Mouse (Mus musculus) midbrain, embryonic 13.5 days (tissue): ENCODE data around the gene Crmp1. TPM values are rescaled to one million over a fixed set of nuclear protein-coding genes. Genes with fewer than 3 reads are reported as not detected.

Experiments used
- ATAC-seq: fragments of 200-750 bp; cut with Nextera tagmentation; 2 replicates; pipeline ENCODE4 v1.8.0; 2017; ENCODE audit warnings: mild to moderate bottlenecking, moderate TSS enrichment, moderate library complexity
- H3K27ac ChIP-seq: fragments of 300-500 bp; sonication (generic); 2 replicates; pipeline ENCODE4 v1.5.1; 2015; ENCODE audit warnings: inconsistent platforms, mild to moderate bottlenecking, moderate library complexity
- H3K27me3 ChIP-seq: fragments of 300-500 bp; sonication (generic); 2 replicates; pipeline ENCODE4 v1.6.1; 2015; ENCODE audit warnings: mild to moderate bottlenecking, inconsistent platforms
- H3K36me3 ChIP-seq: fragments of 300-500 bp; sonication (generic); 2 replicates; pipeline ENCODE4 v1.6.1; 2015; ENCODE audit warnings: mild to moderate bottlenecking, inconsistent platforms
- H3K4me1 ChIP-seq: fragments of 300-500 bp; sonication (generic); replicated peaks from 2 replicates; pipeline ENCODE4 v1.6.1; 2015; ENCODE audit warnings: inconsistent platforms
- H3K4me2 ChIP-seq: fragments of 300-500 bp; sonication (generic); replicated peaks from 2 replicates; pipeline ENCODE4 v1.6.1; 2015; ENCODE audit warnings: moderate library complexity, mild to moderate bottlenecking, inconsistent platforms
- H3K4me3 ChIP-seq: fragments of 300-500 bp; sonication (generic); replicated peaks from 2 replicates; pipeline ENCODE4 v1.5.1; 2015; ENCODE audit warnings: mild to moderate bottlenecking, inconsistent platforms
- H3K9ac ChIP-seq: fragments of 300-500 bp; sonication (generic); replicated peaks from 2 replicates; pipeline ENCODE4 v1.6.1; 2015; ENCODE audit warnings: mild to moderate bottlenecking, inconsistent platforms
- H3K9me3 ChIP-seq: fragments of 300-500 bp; sonication (generic); 2 replicates; pipeline ENCODE4 v1.6.1; 2016; ENCODE audit warnings: mild to moderate bottlenecking, inconsistent platforms
- WGBS: fragments of 180-500 bp; shearing (Covaris S2); methylation state at CpG from one replicate; pipeline ENCODE4 v1.1.7; 2015; 5-methylcytosine and 5-hydroxymethylcytosine counted together
- polyA plus RNA-seq: library from polyadenylated mRNA; unstranded; fragments of >200 nt; fragmentation: Nextera tagmentation; extraction: Ambion mirVana; gene quantifications from 2 replicates; pipeline ENCODE4 v1.2.1, GENCODE M21; 2015

Crmp1 gene
- polyA plus RNA-seq, 1 experiment from 2014 or later, result 711 TPM

DNA sequence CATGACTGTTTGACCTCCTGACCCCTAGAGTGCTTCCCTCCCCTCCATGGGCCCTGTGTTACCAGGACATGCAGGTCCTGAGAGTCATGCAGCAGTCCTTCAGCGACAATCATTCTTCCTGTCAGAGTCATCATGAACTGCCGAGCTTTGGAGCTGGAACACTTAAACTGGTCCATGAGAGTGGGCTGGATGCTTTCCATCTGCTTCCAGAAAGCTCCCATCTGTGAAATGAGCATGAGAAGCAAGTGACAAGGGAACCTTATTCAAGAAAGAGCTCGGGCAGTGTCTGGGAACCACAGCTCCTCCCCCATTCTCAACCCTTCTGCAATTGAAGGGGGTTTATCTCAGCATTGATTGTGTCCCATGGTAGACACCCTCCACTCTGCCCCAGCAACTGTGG, 78.4 kb downstream of the Crmp1 start:
- Histone ChIP-seq H3K27me3 (no peaks in the 10 kb centered on the region), H3K9me3 (peaks cover 5% of the 10 kb centered on the region; the same call in 1 of the 2 replicates), H3K36me3 (peaks cover 66% of the 10 kb centered on the region), H3K4me1 (no peaks in the 10 kb centered on the region), H3K4me3 (no peak overlapping the region), H3K27ac (no peak overlapping the region), H3K9ac (no peak overlapping the region), H3K4me2 (no peak overlapping the region)
- no peak for ATAC-seq
- WGBS, result 88% methylated on average over 3 of the region's 3 CpGs

- H3K9ac ChIP-seq, result no peak overlapping the region
- no peak overlapping the region for H3K4me2 ChIP-seq
- ATAC-seq, result no peak
- peaks cover 66% of the 10 kb centered on the region for H3K36me3 ChIP-seq
- peaks cover 1% of the 10 kb centered on the region; the same call in 1 of the 2 replicates for H3K9me3 ChIP-seq
- 95% methylated on average over 4 of the region's 4 CpGs for WGBS
- no peaks in the 10 kb centered on the region for H3K4me1 ChIP-seq
- H3K4me3 ChIP-seq, result no peak overlapping the region
- H3K27ac ChIP-seq, result no peak overlapping the region
- no peaks in the 10 kb centered on the region for H3K27me3 ChIP-seq
Observed at GRCm38 (mm10) chr5:37320761-37321160, 79.0 kb downstream of the Crmp1 start.

DNA sequence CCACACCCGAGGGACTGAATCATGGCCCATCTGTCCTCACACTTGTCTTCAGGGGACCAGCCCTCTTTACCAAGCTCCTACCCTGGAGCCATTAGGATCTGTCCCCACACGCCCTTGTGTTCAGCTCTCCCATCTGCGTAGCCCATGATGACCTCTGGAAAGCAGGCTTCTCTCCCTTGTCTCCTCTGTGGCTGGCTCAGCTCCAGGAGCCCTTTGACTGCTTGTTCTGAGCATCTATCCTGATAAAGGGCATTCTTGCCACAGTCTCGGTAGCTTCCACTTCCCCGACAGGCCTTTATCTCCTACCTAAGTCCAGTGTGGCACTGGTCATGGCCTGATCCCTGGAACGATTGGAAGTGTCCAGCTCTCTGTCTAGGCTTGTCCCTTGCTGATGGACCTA, 84.9 kb downstream of the Crmp1 start:
- Histone ChIP-seq H3K27ac (no peak overlapping the region), H3K36me3 (peaks cover 41% of the 10 kb centered on the region)
- ATAC-seq, result no peak

DNA sequence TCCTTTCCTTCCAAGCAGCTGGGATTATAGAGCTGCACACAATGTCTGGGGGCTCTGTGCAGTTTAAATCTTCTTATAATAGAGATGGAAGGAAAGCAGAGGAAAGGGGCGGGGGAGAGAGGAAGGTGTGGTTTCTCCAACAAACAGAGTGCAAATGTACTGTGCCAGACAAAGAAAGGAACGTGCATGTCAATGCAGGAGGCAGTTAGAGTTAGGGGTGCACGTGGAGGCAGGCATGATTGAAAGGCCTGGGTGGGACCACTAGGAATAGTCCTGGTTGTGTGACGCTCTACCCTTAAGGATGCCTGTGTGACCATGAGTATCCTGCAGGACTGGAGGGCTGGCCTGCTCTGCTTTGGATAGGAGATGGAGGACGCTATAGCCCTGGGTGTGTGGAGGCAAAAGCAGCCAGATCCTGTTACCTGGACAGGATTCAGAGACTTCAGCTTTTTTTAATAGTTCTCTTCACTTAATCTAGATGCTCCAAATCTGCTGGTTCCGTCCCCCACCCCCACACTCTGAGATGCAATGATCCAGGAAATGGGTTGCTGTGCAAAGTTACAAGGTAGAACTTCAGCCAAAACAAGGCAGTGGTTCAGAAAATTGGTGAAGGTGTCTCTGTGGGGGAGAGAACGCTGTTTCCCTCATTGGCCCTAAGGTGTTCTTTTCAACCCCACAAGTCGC, 88.9 kb downstream of the Crmp1 start:
- ATAC-seq, result no peak
- no peak overlapping the region for H3K4me3 ChIP-seq
- WGBS, result 85% methylated on average over 8 of the region's 8 CpGs
- no peaks in the 10 kb centered on the region for H3K27me3 ChIP-seq
- peaks cover 17% of the 10 kb centered on the region; the same call in 1 of the 2 replicates for H3K36me3 ChIP-seq
- H3K9me3 ChIP-seq, result no peaks in the 10 kb centered on the region
- H3K4me1 ChIP-seq, result 0 out of 2 replicates have a peak, but pooled peaks cover under 1% of the 10 kb centered on the region
- no peak overlapping the region for H3K27ac ChIP-seq
- no peak overlapping the region for H3K4me2 ChIP-seq
- H3K9ac ChIP-seq, result no peak overlapping the region

More for the DNA sequence above, 84.9 kb downstream of the Crmp1 start:
- 92% methylated on average over 6 of the region's 6 CpGs for whole genome bisulfite sequencing
- Histone ChIP-seq H3K4me2 (no peak overlapping the region), H3K9me3 (no peaks in the 10 kb centered on the region), H3K4me1 (no peaks in the 10 kb centered on the region), H3K27me3 (no peaks in the 10 kb centered on the region), H3K4me3 (no peak overlapping the region), H3K9ac (no peak overlapping the region)

- H3K27me3 ChIP-seq, result no peaks in the 10 kb centered on the region
- ATAC-seq, result no peak
- H3K27ac ChIP-seq, result no peak overlapping the region
- H3K9ac ChIP-seq, result no peak overlapping the region
- H3K4me3 ChIP-seq, result no peak overlapping the region
- H3K9me3 ChIP-seq, result no peaks in the 10 kb centered on the region
- 92% methylated on average over 2 of the region's 2 CpGs for whole genome bisulfite sequencing
- H3K36me3 ChIP-seq, result peaks cover 12% of the 10 kb centered on the region; the same call in 1 of the 2 replicates
- H3K4me1 ChIP-seq, result peaks cover 6% of the 10 kb centered on the region
- no peak overlapping the region for H3K4me2 ChIP-seq
Observed at GRCm38 (mm10) chr5:37331133-37331505, 89.4 kb downstream of the Crmp1 start.

- ATAC-seq, result no peak
- Histone ChIP-seq H3K9me3 (no peaks in the 10 kb centered on the region), H3K4me1 (peaks cover 16% of the 10 kb centered on the region), H3K27me3 (no peaks in the 10 kb centered on the region), H3K4me3 (no peak overlapping the region), H3K4me2 (no peak overlapping the region), H3K36me3 (peaks cover 4% of the 10 kb centered on the region; the same call in 1 of the 2 replicates), H3K27ac (no peak overlapping the region), H3K9ac (no peak overlapping the region)
- 84% methylated on average over 4 of the region's 4 CpGs for WGBS
Observed at GRCm38 (mm10) chr5:37332066-37332465, 90.3 kb downstream of the Crmp1 start.

- no peaks in the 10 kb centered on the region; the same call in 1 of the 2 replicates for H3K36me3 ChIP-seq
- H3K9me3 ChIP-seq, result no peaks in the 10 kb centered on the region
- WGBS, result 80% methylated on average over 3 of the region's 3 CpGs
- no peak overlapping the region for H3K4me2 ChIP-seq
- H3K27me3 ChIP-seq, result peaks cover 10% of the 10 kb centered on the region; the same call in 1 of the 2 replicates
- H3K4me3 ChIP-seq, result no peak overlapping the region
- peaks cover 39% of the 10 kb centered on the region for H3K4me1 ChIP-seq
- no peak overlapping the region for H3K9ac ChIP-seq
- no peak overlapping the region for H3K27ac ChIP-seq
- no peak for ATAC-seq
Observed at GRCm38 (mm10) chr5:37335061-37335460, 93.3 kb downstream of the Crmp1 start.

DNA sequence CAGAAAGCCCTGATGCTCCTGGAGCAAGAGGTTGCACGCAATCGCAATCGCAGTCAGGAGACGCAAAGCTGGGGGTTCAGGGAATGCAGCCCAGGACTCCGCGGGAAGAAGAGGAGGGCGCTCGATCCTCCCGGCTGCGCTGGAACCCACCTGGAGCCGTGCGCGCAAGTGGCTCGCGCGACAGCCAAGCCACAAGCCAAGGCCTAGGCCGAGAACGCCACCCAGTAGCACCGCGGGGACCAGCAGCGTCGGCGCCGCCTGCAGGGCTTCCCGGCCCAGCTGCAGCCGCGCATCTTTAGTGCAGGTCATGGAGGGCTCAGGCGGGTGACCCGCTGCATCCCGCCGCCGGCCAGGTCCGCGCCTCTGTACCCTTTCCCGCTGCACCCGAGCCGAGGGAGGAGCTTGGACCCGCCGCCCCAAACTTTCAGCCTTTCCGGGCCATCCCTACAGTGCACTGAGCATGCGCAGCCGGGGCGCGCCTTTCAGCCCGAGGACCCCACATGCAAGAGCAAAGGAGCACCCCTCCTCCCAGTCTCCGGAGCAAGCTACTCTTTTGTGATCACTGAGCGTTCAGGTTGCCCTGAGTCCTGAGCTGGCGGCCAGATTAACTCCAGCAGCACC, 94.9 kb downstream of the Crmp1 start, which contains the start of gene Evc:
Gene Evc (minus strand): TSS at position 410 of the 621 bp plus-strand sequence.
- peak within 1 kb of the TSS; percentile 76 for H3K9ac ChIP-seq
- no peak within 1 kb of the TSS for H3K27ac ChIP-seq
- H3K4me2 ChIP-seq, result peak within 1 kb of the TSS; percentile 99
- peaks cover 39% of the 10 kb centered on the region for H3K4me1 ChIP-seq
- H3K9me3 ChIP-seq, result no peaks in the 10 kb centered on the region
- peak; percentile 76 for ATAC-seq
- H3K27me3 ChIP-seq, result peaks cover 10% of the 10 kb centered on the region; the same call in 1 of the 2 replicates
- peak within 1 kb of the TSS; percentile 72 for H3K4me3 ChIP-seq
- no peaks in the 10 kb centered on the region for H3K36me3 ChIP-seq
- under 1% methylated on average over 47 of the region's 48 CpGs for WGBS

DNA sequence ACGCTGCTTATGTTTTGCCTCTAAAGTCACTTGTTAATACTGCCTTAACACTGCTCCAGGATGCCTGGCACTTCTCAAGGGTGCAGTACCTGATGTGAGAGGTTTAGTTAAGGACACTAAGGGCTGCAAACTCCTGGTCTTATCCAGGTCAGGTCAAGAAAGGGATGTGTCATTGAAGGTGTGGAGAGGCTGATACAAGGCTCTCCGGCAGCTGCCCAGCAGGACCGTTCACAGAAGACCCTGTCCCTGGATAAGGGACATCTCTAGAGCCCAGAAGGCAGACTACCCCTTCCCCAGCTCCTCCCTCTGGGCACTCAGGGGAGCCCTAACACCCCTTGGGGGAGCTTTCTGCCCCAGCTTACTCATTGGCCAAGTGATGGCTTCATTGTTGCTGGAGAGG, 96.0 kb downstream of the Crmp1 start:
- peak overlapping the region; percentile 82 for H3K4me2 ChIP-seq
- no peaks in the 10 kb centered on the region for H3K36me3 ChIP-seq
- 0 out of 2 replicates have a peak overlapping the region, but pooled peaks have one; percentile 71 for H3K9ac ChIP-seq
- no peaks in the 10 kb centered on the region for H3K9me3 ChIP-seq
- 79% methylated on average over 3 of the region's 3 CpGs for WGBS
- peak; percentile 3; the same call in 1 of the 2 replicates for ATAC-seq
- peaks cover 39% of the 10 kb centered on the region for H3K4me1 ChIP-seq
- H3K27ac ChIP-seq, result no peak overlapping the region
- H3K4me3 ChIP-seq, result peak overlapping the region; percentile 50; the same call in 1 of the 2 replicates
- peaks cover 10% of the 10 kb centered on the region; the same call in 1 of the 2 replicates for H3K27me3 ChIP-seq

DNA sequence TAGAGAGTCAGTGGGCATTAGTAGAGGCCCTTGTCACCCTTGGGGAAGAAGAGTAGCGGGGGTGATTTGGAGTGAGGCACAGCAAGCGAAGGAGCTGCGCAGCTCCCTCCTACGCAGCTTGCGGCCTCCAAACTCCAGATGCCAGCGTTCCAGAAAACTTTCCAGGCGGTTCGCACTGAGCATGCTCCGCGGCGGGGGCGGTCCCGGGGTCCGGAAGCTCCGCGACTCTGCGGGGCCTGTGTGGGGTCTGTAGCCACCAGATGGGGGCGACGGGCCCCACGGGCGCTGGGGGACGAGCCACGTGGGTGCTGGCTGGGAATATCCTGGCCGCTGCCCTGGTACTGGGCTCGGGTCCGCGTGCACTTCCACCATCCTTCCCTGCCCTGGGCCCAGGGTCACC, 96.5 kb downstream of the Crmp1 start, which contains the start of gene Evc2:
Gene Evc2 (plus strand): TSS at position 212 of the 400 bp plus-strand sequence.
- under 1% methylated on average over 27 of the region's 27 CpGs for WGBS
- Histone ChIP-seq H3K9me3 (no peaks in the 10 kb centered on the region), H3K27me3 (peaks cover 10% of the 10 kb centered on the region; the same call in 1 of the 2 replicates), H3K36me3 (no peaks in the 10 kb centered on the region), H3K4me2 (peak within 1 kb of the TSS; percentile 99), H3K9ac (peak within 1 kb of the TSS; percentile 71), H3K4me3 (peak within 1 kb of the TSS; percentile 50), H3K27ac (no peak within 1 kb of the TSS), H3K4me1 (peaks cover 39% of the 10 kb centered on the region)
- peak; percentile 73 for ATAC-seq
